ENCODE assay signal across 8 mouse cellular contexts in the genomic region with DNA sequence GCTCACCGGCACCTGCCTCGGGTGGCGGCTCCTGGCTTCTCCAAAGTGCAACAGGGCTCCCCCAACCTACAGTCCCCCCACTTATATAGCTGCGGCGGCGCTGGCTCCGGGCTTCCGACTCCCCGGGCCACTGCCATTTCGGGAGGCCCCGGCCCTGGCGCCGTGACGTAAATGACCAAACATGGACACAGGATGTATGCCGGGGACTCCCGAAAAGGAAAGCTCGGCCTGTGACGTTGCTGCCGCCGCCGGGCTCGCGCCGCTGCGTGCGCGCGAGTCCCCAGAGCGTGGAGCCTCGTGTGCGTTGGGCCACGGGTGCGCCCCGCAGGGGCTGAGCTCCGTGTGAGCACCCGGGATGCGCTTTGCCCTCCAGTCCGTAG. TPM values are rescaled to one million over a fixed set of nuclear protein-coding genes. Genes with fewer than 3 reads are reported as not detected.
DNase-seq lines count a peak whose midpoint lies in the region; ATAC-seq and TF ChIP-seq lines count a peak whose summit lies in the region.

A gene (minus strand): TSS at position 59 of the 380 bp plus-strand sequence.

- ATAC-seq in heart, embryonic 13.5 days (ENCODE audit: extremely low read depth, insufficient number of reproducible peaks, low FRiP score, low TSS enrichment), result no peak
- peak; percentile 89 for ATAC-seq in inflammation-experienced regulatory T-cells, adult 6 months
- ATAC-seq in limb, embryonic 14.5 days (ENCODE audit: low FRiP score, low read depth), result peak; percentile 41; the same call in 1 of the 2 replicates

- DNase-seq in heart, adult 8-10 months (ENCODE audit: low spot score), result no peak
- peak; percentile 97 for DNase-seq in brain, adult 2 months (ENCODE audit: low read depth, low spot score)
- peak; percentile 58 for DNase-seq in forebrain, embryonic 10.5 days (ENCODE audit: extremely low spot score, low spot score)
- no peak for DNase-seq in limb, embryonic 14.5 days (ENCODE audit: low spot score)
- DNase-seq in neural tube, embryonic 10.5 days (ENCODE audit: extremely low spot score, low spot score), result peak; percentile 58
- peak; percentile 43 for DNase-seq in thymus, postnatal 14 days

- H3K4me3 ChIP-seq in heart, embryonic 13.5 days, result peak within 1 kb of the TSS; percentile 53
- H3K4me3 ChIP-seq in forebrain, embryonic 10.5 days, result peak within 1 kb of the TSS; percentile 57
- peak within 1 kb of the TSS; percentile 38 for H3K4me3 ChIP-seq in limb, embryonic 14.5 days (replicated peaks; ENCODE audit: low read length)

- H3K27ac ChIP-seq in heart, embryonic 13.5 days (replicated peaks), result no peak within 1 kb of the TSS
- H3K27ac ChIP-seq in forebrain, embryonic 10.5 days, result no peak within 1 kb of the TSS
- H3K27ac ChIP-seq in limb, embryonic 14.5 days (replicated peaks; ENCODE audit: low read depth, low read length), result no peak within 1 kb of the TSS

- WGBS in heart, embryonic 13.5 days, result under 1% methylated on average over 37 of the region's 38 CpGs
- under 1% methylated on average over 38 of the region's 38 CpGs for WGBS in forebrain, embryonic 10.5 days
- WGBS in limb, embryonic 14.5 days, result under 1% methylated on average over 27 of the region's 38 CpGs

- no peak for TF ChIP-seq POLR2A in limb, embryonic 14.5 days (IDR thresholded peaks at IDR 0.05; ENCODE audit: borderline replicate concordance, extremely low read depth, insufficient read depth, insufficient read length)

- H3K9me3 ChIP-seq in heart, embryonic 13.5 days, result no peaks in the 10 kb centered on the region
- H3K9me3 ChIP-seq in forebrain, embryonic 10.5 days, result no peaks in the 10 kb centered on the region
- no peaks in the 10 kb centered on the region for H3K9me3 ChIP-seq in limb, embryonic 14.5 days (ENCODE audit: control insufficient read depth, low read length)

- H3K4me2 ChIP-seq in heart, embryonic 13.5 days, result peak within 1 kb of the TSS; percentile 85
- H3K4me2 ChIP-seq in limb, embryonic 14.5 days (replicated peaks; ENCODE audit: low read depth, low read length, severe bottlenecking), result peak within 1 kb of the TSS; percentile 73

- H3K9ac ChIP-seq in heart, embryonic 13.5 days, result 0 out of 2 replicates have a peak within 1 kb of the TSS, but pooled peaks have one; percentile 50
- no peak within 1 kb of the TSS for H3K9ac ChIP-seq in limb, embryonic 14.5 days (ENCODE audit: low read depth, low read length, severe bottlenecking)

- H3K36me3 ChIP-seq in heart, embryonic 13.5 days, result no peaks in the 10 kb centered on the region
- no peaks in the 10 kb centered on the region for H3K36me3 ChIP-seq in forebrain, embryonic 10.5 days (replicated peaks)
- H3K36me3 ChIP-seq in limb, embryonic 14.5 days (ENCODE audit: control insufficient read depth, insufficient read depth, low read length), result no peaks in the 10 kb centered on the region

- H3K4me1 ChIP-seq in heart, embryonic 13.5 days, result peaks cover 26% of the 10 kb centered on the region
- peaks cover 37% of the 10 kb centered on the region for H3K4me1 ChIP-seq in forebrain, embryonic 10.5 days
- peaks cover 23% of the 10 kb centered on the region for H3K4me1 ChIP-seq in limb, embryonic 14.5 days (ENCODE audit: control insufficient read depth, insufficient read depth, low read length)

- peaks cover 97% of the 10 kb centered on the region for H3K27me3 ChIP-seq in heart, embryonic 13.5 days (replicated peaks)
- peaks cover 89% of the 10 kb centered on the region for H3K27me3 ChIP-seq in forebrain, embryonic 10.5 days (ENCODE audit: poor library complexity, severe bottlenecking)
- peaks cover 67% of the 10 kb centered on the region for H3K27me3 ChIP-seq in limb, embryonic 14.5 days (ENCODE audit: control insufficient read depth, insufficient read depth, low read length)

RNA-seq across cellular contexts. Expression of the gene that starts here (rescaled TPM):
- polyA plus RNA-seq in heart, embryonic 13.5 days (2015; fragmentation: Nextera tagmentation; extraction: Ambion mirVana), result not detected in 2 replicates
- total RNA-seq in heart, adult 8-10 months (2022), result not detected
- polyA plus RNA-seq in forebrain, embryonic 10.5 days (2016; fragmentation: Nextera tagmentation; extraction: Ambion mirVana), result not detected in 2 replicates
- polyA plus RNA-seq in inflammation-experienced regulatory T-cells, adult 6 months (2017; shearing (Covaris generic)), result not detected
- 0.05 and 0.08 TPM in 2 replicates for polyA plus RNA-seq in limb, embryonic 14.5 days (2012; rRNA removed)
- polyA plus RNA-seq in limb, embryonic 14.5 days (2014; fragmentation: Nextera tagmentation; extraction: Ambion mirVana), result not detected in 2 replicates

Comparison
In these comparisons a context has a peak if more than half of its experiments do, and no peak if none do; other contexts are left out.
1. Peak in DNase-seq and H3K4me3 ChIP-seq in forebrain, embryonic 10.5 days; RNA of the gene not detected or under 1 TPM.
2. Peak in ATAC-seq in inflammation-experienced regulatory T-cells, adult 6 months; RNA of the gene not detected or under 1 TPM.
3. Peak in ATAC-seq, H3K4me3 ChIP-seq and H3K4me2 ChIP-seq in limb, embryonic 14.5 days; RNA of the gene not detected or under 1 TPM.
4. DNase-seq: peak in brain, adult 2 months (single experiment), neural tube, embryonic 10.5 days (single experiment) and thymus, postnatal 14 days (single experiment); none in heart, adult 8-10 months (single experiment) and limb, embryonic 14.5 days (single experiment).
5. Peak in every context shown above with its lines, with median percentiles within 50 percentile points of each other: H3K4me3 ChIP-seq.